Mouse (Mus musculus) C2C12 (cell line): ENCODE measurements around the gene Pkd2.

Experiments used
- CEBPB ChIP-seq: IDR thresholded peaks from one replicate; pipeline ENCODE4 v1.6.1; 2011; ENCODE audit warnings: low read depth, mild to moderate bottlenecking, control low read depth, moderate library complexity
- CTCF ChIP-seq: IDR thresholded peaks from one replicate; pipeline ENCODE4 v1.5.1; 2011; ENCODE audit not compliant: control insufficient read depth, insufficient read depth, insufficient read length
- MAX ChIP-seq: IDR thresholded peaks from one replicate; pipeline ENCODE4 v1.6.1; 2011; ENCODE audit warnings: mild to moderate bottlenecking, control low read depth
- MYOD1 ChIP-seq: IDR thresholded peaks from one replicate; pipeline ENCODE4 v1.6.1; 2011; ENCODE audit warnings: low read depth; ENCODE audit not compliant: control insufficient read depth, insufficient read length
- MYOG ChIP-seq: IDR thresholded peaks from one replicate; pipeline ENCODE4 v1.6.1; 2011; ENCODE audit not compliant: control insufficient read depth, insufficient read length; ENCODE audit errors: extremely low read depth
- USF1 ChIP-seq: IDR thresholded peaks from one replicate; pipeline ENCODE4 v1.6.1; 2011; ENCODE audit warnings: low read depth, mild to moderate bottlenecking, control low read depth, moderate library complexity

DNA sequence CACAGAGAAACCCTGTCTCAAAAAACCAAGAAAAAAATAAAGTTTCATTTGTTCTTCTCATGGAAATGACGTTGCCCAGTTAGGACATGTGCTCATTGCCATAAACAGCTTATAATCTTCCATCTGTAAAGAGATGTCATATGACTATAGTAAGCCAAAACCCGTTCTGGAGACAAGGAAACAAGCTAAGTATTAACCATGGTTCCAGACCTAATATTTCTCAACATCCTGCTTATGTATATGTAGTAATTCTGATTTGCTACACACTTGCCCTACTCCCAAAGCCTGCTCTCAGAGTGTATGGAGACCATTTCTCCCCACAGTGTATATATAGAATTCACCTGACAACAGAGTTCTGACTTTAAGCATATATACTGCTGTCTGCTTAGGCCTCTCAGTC is 37.2 kb upstream of the Pkd2 start:
- TF ChIP-seq USF1 (no peak), MAX (no peak), CTCF (no peak), MYOD1 (no peak), CEBPB (no peak), MYOG (no peak)
